Comparison of ENCODE assay signal across 8 mouse cellular contexts in genomic region chr5:100860417-100861053, GRCm38 (mm10). TPM values are rescaled to one million over a fixed set of nuclear protein-coding genes. Genes with fewer than 3 reads are reported as not detected.
DNase-seq lines count a peak whose midpoint lies in the region; ATAC-seq lines count a peak whose summit lies in the region.
"Had no signal": no experiment of that assay in that cellular context is flagged by ENCODE, and none has a peak within 500 bp of the region (broad histone marks: within the 10 kb centered on the region; RNA-seq: fewer than 3 reads in every experiment).

No protein-coding gene starts in this region.

- H3K27ac ChIP-seq in kidney, embryonic 15.5 days, result no peak overlapping the region

- no peaks in the 10 kb centered on the region for H3K9me3 ChIP-seq in kidney, embryonic 15.5 days (replicated peaks)

- 62% methylated on average over 12 of the region's 12 CpGs for WGBS in kidney, embryonic 15.5 days

- H3K27me3 ChIP-seq in kidney, embryonic 15.5 days, result no peaks in the 10 kb centered on the region

- ATAC-seq in kidney, embryonic 15.5 days (replicated peaks; ENCODE audit: low FRiP score), result peak; percentile 73

- H3K4me3 ChIP-seq in kidney, embryonic 15.5 days (replicated peaks), result no peak overlapping the region
- H3K4me3 ChIP-seq: megakaryocyte, embryonic 14.5 days had no signal

- DNase-seq in adrenal gland, postnatal 14 days, result peak; percentile 81
- DNase-seq in gastrocnemius, postnatal 36 days, result peak; percentile 26 to 40
- DNase-seq in lung, postnatal 4 days, result peak; percentile 60 to 69
- DNase-seq in B cell, adult 2 months, result no peak
- DNase-seq in right cerebral cortex, postnatal 4 days, result no peak
- no peak for DNase-seq in thymus, postnatal 36 days

- no peaks in the 10 kb centered on the region for H3K36me3 ChIP-seq in kidney, embryonic 15.5 days

- intact Hi-C loops in gastrocnemius, postnatal 36 days (cut with DNase I), result no loop called here

- no peak overlapping the region for H3K9ac ChIP-seq in kidney, embryonic 15.5 days

- peaks cover 10% of the 10 kb centered on the region for H3K4me1 ChIP-seq in kidney, embryonic 15.5 days

- no peak overlapping the region for H3K4me2 ChIP-seq in kidney, embryonic 15.5 days

RNA-seq across cellular contexts. Expression of gene Gpat3, which starts 15.0 kb away (rescaled TPM):
- total RNA-seq in adrenal gland, postnatal 14 days (2021), result 5.1 and 7.7 TPM in 2 replicates
- 1 to 10 TPM; 6.0 to 7.6 TPM for total RNA-seq in gastrocnemius, postnatal 36 days (2021)
- polyA plus RNA-seq in kidney, embryonic 15.5 days (2015; fragmentation: Nextera tagmentation; extraction: Ambion mirVana), result 1.1 and 1.7 TPM in 2 replicates

RNA-seq across cellular contexts. Expression of gene Abraxas1, which starts 39.8 kb away (rescaled TPM):
- 10.2 and 16.0 TPM in 2 replicates for total RNA-seq in adrenal gland, postnatal 14 days (2021)
- total RNA-seq in gastrocnemius, postnatal 36 days (2021), result 1 to 10 TPM; 3.0 to 4.3 TPM
- polyA plus RNA-seq in kidney, embryonic 15.5 days (2015; fragmentation: Nextera tagmentation; extraction: Ambion mirVana), result 34.3 and 36.5 TPM in 2 replicates

Comparison
In these comparisons a context has a peak if more than half of its experiments do, and no peak if none do; other contexts are left out.
1. DNase-seq: peak in adrenal gland, postnatal 14 days (single experiment), gastrocnemius, postnatal 36 days (2 of 2) and lung, postnatal 4 days (2 of 2); none in B cell, adult 2 months (0 of 2), right cerebral cortex, postnatal 4 days (single experiment) and thymus, postnatal 36 days (0 of 2).